Mouse (Mus musculus): Measurements from ENCODE around the gene Ermp1. TPM values are rescaled to one million over a fixed set of nuclear protein-coding genes. Genes with fewer than 3 reads are reported as not detected.
A peak's percentile ranks its signal among the peaks of the same experiment; 100 is the strongest.

Gene Ermp1
- total RNA-seq (2021) = 10 to 100 TPM; 33.7 to 34.1 TPM
- long read RNA-seq, experiment 1, full-length matches to known transcripts = 8 of 14 reads
- long read RNA-seq, experiment 1, partial matches to known transcripts = 5 of 14 reads
- long read RNA-seq, experiment 1, other reads (novel, unspliced or antisense) = 1 of 14 reads
- long read RNA-seq, experiment 2, full-length matches to known transcripts = 6 of 12 reads
- long read RNA-seq, experiment 2, partial matches to known transcripts = 0 of 12 reads
- long read RNA-seq, experiment 2, other reads (novel, unspliced or antisense) = 6 of 12 reads

GRCm38 (mm10) chr19:29647651-29648549 lies at the start of gene Ermp1:
Ermp1 (minus strand) TSS chr19:29648415.
- peak within 1 kb of the TSS; percentile 94 for H3K4me3 ChIP-seq
- peak; percentile 96 to 99 for DNase-seq (ENCODE audit: extremely low spot score in 1 of 2, low spot score in 2 of 2)
- intact Hi-C loops (cut with DNase I) = no loop called here
- peak within 1 kb of the TSS; percentile 92 for H3K27ac ChIP-seq
- TF ChIP-seq CTCF (IDR thresholded peaks at IDR 0.05) = peak; percentile 96

- intact Hi-C loops (cut with DNase I) = no loop called here
- Histone ChIP-seq H3K27ac (no peak within 1 kb of the TSS), H3K4me3 (no peak within 1 kb of the TSS)
- no peak for DNase-seq (ENCODE audit: extremely low spot score in 1 of 2, low spot score in 2 of 2)
- TF ChIP-seq CTCF (IDR thresholded peaks at IDR 0.05) = no peak
Observed at GRCm38 (mm10) chr19:29697245-29697874, 49.1 kb upstream of the Ermp1 start, which contains the start of gene Mlana. Mlana (plus strand) TSS chr19:29697824.

- Histone ChIP-seq H3K27ac (no peak overlapping the region), H3K4me3 (no peak overlapping the region)
- intact Hi-C loops (cut with DNase I) = no loop called here
- TF ChIP-seq CTCF (IDR thresholded peaks at IDR 0.05) = no peak
- no peak for DNase-seq (ENCODE audit: extremely low spot score in 1 of 2, low spot score in 2 of 2)
Observed at GRCm38 (mm10) chr19:29696840-29697239, 48.6 kb upstream of the Ermp1 start.

- no peak for TF ChIP-seq CTCF (IDR thresholded peaks at IDR 0.05)
- no peak overlapping the region for H3K27ac ChIP-seq
- no peak overlapping the region for H3K4me3 ChIP-seq
- intact Hi-C loops (cut with DNase I) = no loop called here
- no peak for DNase-seq (ENCODE audit: extremely low spot score in 1 of 2, low spot score in 2 of 2)
Observed at GRCm38 (mm10) chr19:29696309-29696708, 48.1 kb upstream of the Ermp1 start.

GRCm38 (mm10) chr19:29695071-29695470 lies 46.9 kb upstream of the Ermp1 start:
- TF ChIP-seq CTCF (IDR thresholded peaks at IDR 0.05) = no peak
- intact Hi-C loops (cut with DNase I) = no loop called here

GRCm38 (mm10) chr19:29683844-29684540 lies 35.8 kb upstream of the Ermp1 start:
- Histone ChIP-seq H3K27ac (no peak overlapping the region), H3K4me3 (peak overlapping the region; percentile 32)
- peak; percentile 81 to 85 for DNase-seq (ENCODE audit: extremely low spot score in 1 of 2, low spot score in 2 of 2)
- peak; percentile 93 for TF ChIP-seq CTCF (IDR thresholded peaks at IDR 0.05)
- intact Hi-C loops (cut with DNase I) = loop anchor here (2.0 to 5.0 kb wide), 4 partner anchors 137 to 523 kb away; no protein-coding TSS in a partner anchor

More at GRCm38 (mm10) chr19:29695071-29695470, 46.9 kb upstream of the Ermp1 start:
- Histone ChIP-seq H3K4me3 (no peak overlapping the region), H3K27ac (no peak overlapping the region)
- DNase-seq (ENCODE audit: extremely low spot score in 1 of 2, low spot score in 2 of 2) = no peak

GRCm38 (mm10) chr19:29680182-29681152 lies 32.3 kb upstream of the Ermp1 start:
- no peak overlapping the region for H3K27ac ChIP-seq
- TF ChIP-seq CTCF (IDR thresholded peaks at IDR 0.05) = no peak
- DNase-seq (ENCODE audit: extremely low spot score in 1 of 2, low spot score in 2 of 2) = no peak
- intact Hi-C loops (cut with DNase I) = loop anchor here (5.0 kb wide), 3 partner anchors 297 to 527 kb away; no protein-coding TSS in a partner anchor
- no peak overlapping the region for H3K4me3 ChIP-seq

- intact Hi-C loops (cut with DNase I) = no loop called here
- no peak overlapping the region for H3K27ac ChIP-seq
- DNase-seq (ENCODE audit: extremely low spot score in 1 of 2, low spot score in 2 of 2) = no peak
- no peak for TF ChIP-seq CTCF (IDR thresholded peaks at IDR 0.05)
- H3K4me3 ChIP-seq = no peak overlapping the region
Observed at GRCm38 (mm10) chr19:29678181-29678778, 30.1 kb upstream of the Ermp1 start.

GRCm38 (mm10) chr19:29676479-29677193 lies 28.4 kb upstream of the Ermp1 start:
- no peak for TF ChIP-seq CTCF (IDR thresholded peaks at IDR 0.05)
- intact Hi-C loops (cut with DNase I) = no loop called here
- no peak overlapping the region for H3K4me3 ChIP-seq
- no peak overlapping the region for H3K27ac ChIP-seq
- no peak for DNase-seq (ENCODE audit: extremely low spot score in 1 of 2, low spot score in 2 of 2)
